Mouse (Mus musculus): Measurements from ENCODE around the gene Tpi1. TPM values are rescaled to one million over a fixed set of nuclear protein-coding genes. Genes with fewer than 3 reads are reported as not detected.

Tpi1 gene
- total RNA-seq, 1 experiment, result 306 TPM

DNA sequence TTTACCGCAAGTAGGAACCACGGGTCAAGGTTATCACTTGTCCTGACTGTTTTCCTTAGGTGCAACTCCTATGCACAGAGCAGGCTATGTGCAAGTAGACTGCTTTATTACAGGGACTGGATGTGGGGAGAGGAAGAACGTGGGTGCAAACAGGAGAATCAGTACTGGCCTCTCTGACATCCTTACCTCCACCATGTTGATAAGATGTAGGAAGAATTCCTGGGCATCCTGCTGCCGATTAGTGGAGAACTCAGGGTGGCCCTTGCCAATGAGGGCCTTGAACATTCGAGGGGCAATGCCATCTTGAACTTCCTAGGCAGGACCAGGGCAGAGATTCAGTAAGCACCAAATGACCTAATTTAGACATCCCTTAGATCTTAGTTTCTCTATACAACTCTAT is 6.8 kb upstream of the Tpi1 start:
- TF ChIP-seq MAFK (IDR thresholded peaks at IDR 0.05; ENCODE audit: insufficient read depth, low read depth, low read length), result no peak
- TF ChIP-seq ZC3H11A (IDR thresholded peaks at IDR 0.05; ENCODE audit: borderline replicate concordance, low read depth, low read length), result no peak
- no peak for TF ChIP-seq ZNF384 (IDR thresholded peaks at IDR 0.05; ENCODE audit: low read depth, low read length)
- TF ChIP-seq HCFC1 (IDR thresholded peaks at IDR 0.05; ENCODE audit: borderline replicate concordance, insufficient read depth, low read length), result no peak
- TF ChIP-seq CHD2 (IDR thresholded peaks at IDR 0.05; ENCODE audit: low read depth, low read length), result no peak
- Histone ChIP-seq H3K9me3 (ENCODE audit: control insufficient read depth, insufficient read depth, low read depth, low read length) (no peaks in the 10 kb centered on the region), H3K36me3 (ENCODE audit: control insufficient read depth, insufficient read depth, low read length, poor library complexity, severe bottlenecking) (peaks cover 79% of the 10 kb centered on the region), H3K4me1 (ENCODE audit: control insufficient read depth in 2 of 2, insufficient read depth in 2 of 2, low read length in 2 of 2, poor library complexity in 1 of 2) (no peaks in the 10 kb centered on the region), H3K27ac (ENCODE audit: insufficient read depth, low read depth, low read length, poor library complexity, severe bottlenecking) (no peak overlapping the region), H3K9ac (ENCODE audit: insufficient read depth, low read depth, low read length, poor library complexity, severe bottlenecking) (no peak overlapping the region), H3K4me3 (ENCODE audit: insufficient read depth in 1 of 2, low read depth in 1 of 2, low read length in 2 of 2, poor library complexity in 1 of 2, severe bottlenecking in 1 of 2) (no peak overlapping the region)
- DNase-seq (ENCODE audit: low read depth, low spot score), result no peak
- in situ Hi-C loops (cut with MboI; ENCODE audit: low sequenced_read_pairs in 2 of 2, unreplicated experiment in 2 of 2), result no loop called here

- in situ Hi-C loops (cut with MboI; ENCODE audit: low sequenced_read_pairs in 2 of 2, unreplicated experiment in 2 of 2), result no loop called here
- no peak for DNase-seq (ENCODE audit: low read depth, low spot score)
- no peak for TF ChIP-seq ZNF384 (IDR thresholded peaks at IDR 0.05; ENCODE audit: low read depth, low read length)
- TF ChIP-seq MAFK (IDR thresholded peaks at IDR 0.05; ENCODE audit: insufficient read depth, low read depth, low read length), result no peak
- no peak for TF ChIP-seq HCFC1 (IDR thresholded peaks at IDR 0.05; ENCODE audit: borderline replicate concordance, insufficient read depth, low read length)
- TF ChIP-seq ZC3H11A (IDR thresholded peaks at IDR 0.05; ENCODE audit: borderline replicate concordance, low read depth, low read length), result no peak
- no peak for TF ChIP-seq CHD2 (IDR thresholded peaks at IDR 0.05; ENCODE audit: low read depth, low read length)
- H3K9ac ChIP-seq (ENCODE audit: insufficient read depth, low read depth, low read length, poor library complexity, severe bottlenecking), result no peak overlapping the region
- peaks cover 61% of the 10 kb centered on the region for H3K36me3 ChIP-seq (ENCODE audit: control insufficient read depth, insufficient read depth, low read length, poor library complexity, severe bottlenecking)
- peaks cover 0 to 7% of the 10 kb centered on the region in 2 experiments; a peak in 1 of 4 replicates for H3K4me1 ChIP-seq (ENCODE audit: control insufficient read depth in 2 of 2, insufficient read depth in 2 of 2, low read length in 2 of 2, poor library complexity in 1 of 2)
- no peaks in the 10 kb centered on the region for H3K9me3 ChIP-seq (ENCODE audit: control insufficient read depth, insufficient read depth, low read depth, low read length)
- H3K4me3 ChIP-seq (ENCODE audit: insufficient read depth in 1 of 2, low read depth in 1 of 2, low read length in 2 of 2, poor library complexity in 1 of 2, severe bottlenecking in 1 of 2), result no peak overlapping the region
- H3K27ac ChIP-seq (ENCODE audit: insufficient read depth, low read depth, low read length, poor library complexity, severe bottlenecking), result no peak overlapping the region
Observed at GRCm38 (mm10) chr6:124817971-124818370, 3.9 kb upstream of the Tpi1 start.

GRCm38 (mm10) chr6:124817563-124817962 is 3.5 kb upstream of the Tpi1 start:
- Histone ChIP-seq H3K4me1 (ENCODE audit: control insufficient read depth in 2 of 2, insufficient read depth in 2 of 2, low read length in 2 of 2, poor library complexity in 1 of 2) (peaks cover 0 to 8% of the 10 kb centered on the region in 2 experiments; a peak in 1 of 4 replicates), H3K36me3 (ENCODE audit: control insufficient read depth, insufficient read depth, low read length, poor library complexity, severe bottlenecking) (peaks cover 61% of the 10 kb centered on the region), H3K9ac (ENCODE audit: insufficient read depth, low read depth, low read length, poor library complexity, severe bottlenecking) (no peak overlapping the region), H3K9me3 (ENCODE audit: control insufficient read depth, insufficient read depth, low read depth, low read length) (no peaks in the 10 kb centered on the region), H3K4me3 (ENCODE audit: insufficient read depth in 1 of 2, low read depth in 1 of 2, low read length in 2 of 2, poor library complexity in 1 of 2, severe bottlenecking in 1 of 2) (no peak overlapping the region), H3K27ac (ENCODE audit: insufficient read depth, low read depth, low read length, poor library complexity, severe bottlenecking) (no peak overlapping the region)
- no peak for DNase-seq (ENCODE audit: low read depth, low spot score)
- TF ChIP-seq ZNF384 (IDR thresholded peaks at IDR 0.05; ENCODE audit: low read depth, low read length), result no peak
- in situ Hi-C loops (cut with MboI; ENCODE audit: low sequenced_read_pairs in 2 of 2, unreplicated experiment in 2 of 2), result no loop called here

GRCm38 (mm10) chr6:124817125-124817524 is 3.0 kb upstream of the Tpi1 start:
- H3K36me3 ChIP-seq (ENCODE audit: control insufficient read depth, insufficient read depth, low read length, poor library complexity, severe bottlenecking), result peaks cover 61% of the 10 kb centered on the region

GRCm38 (mm10) chr6:124816611-124817010 is 2.5 kb upstream of the Tpi1 start:
- in situ Hi-C loops (cut with MboI; ENCODE audit: low sequenced_read_pairs in 2 of 2, unreplicated experiment in 2 of 2), result no loop called here
- TF ChIP-seq MAFK (IDR thresholded peaks at IDR 0.05; ENCODE audit: insufficient read depth, low read depth, low read length), result no peak
- TF ChIP-seq ZNF384 (IDR thresholded peaks at IDR 0.05; ENCODE audit: low read depth, low read length), result no peak
- no peak for TF ChIP-seq CHD2 (IDR thresholded peaks at IDR 0.05; ENCODE audit: low read depth, low read length)
- TF ChIP-seq HCFC1 (IDR thresholded peaks at IDR 0.05; ENCODE audit: borderline replicate concordance, insufficient read depth, low read length), result no peak

More at GRCm38 (mm10) chr6:124817125-124817524, 3.0 kb upstream of the Tpi1 start:
- Histone ChIP-seq H3K27ac (ENCODE audit: insufficient read depth, low read depth, low read length, poor library complexity, severe bottlenecking) (no peak overlapping the region), H3K4me1 (ENCODE audit: control insufficient read depth in 2 of 2, insufficient read depth in 2 of 2, low read length in 2 of 2, poor library complexity in 1 of 2) (peaks cover 0 to 12% of the 10 kb centered on the region in 2 experiments; a peak in 1 of 4 replicates), H3K9me3 (ENCODE audit: control insufficient read depth, insufficient read depth, low read depth, low read length) (no peaks in the 10 kb centered on the region), H3K4me3 (ENCODE audit: insufficient read depth in 1 of 2, low read depth in 1 of 2, low read length in 2 of 2, poor library complexity in 1 of 2, severe bottlenecking in 1 of 2) (no peak overlapping the region), H3K9ac (ENCODE audit: insufficient read depth, low read depth, low read length, poor library complexity, severe bottlenecking) (no peak overlapping the region)
- in situ Hi-C loops (cut with MboI; ENCODE audit: low sequenced_read_pairs in 2 of 2, unreplicated experiment in 2 of 2), result no loop called here
- no peak for DNase-seq (ENCODE audit: low read depth, low spot score)
- no peak for TF ChIP-seq ZNF384 (IDR thresholded peaks at IDR 0.05; ENCODE audit: low read depth, low read length)
- no peak for TF ChIP-seq HCFC1 (IDR thresholded peaks at IDR 0.05; ENCODE audit: borderline replicate concordance, insufficient read depth, low read length)
- TF ChIP-seq MAFK (IDR thresholded peaks at IDR 0.05; ENCODE audit: insufficient read depth, low read depth, low read length), result no peak
- no peak for TF ChIP-seq ZC3H11A (IDR thresholded peaks at IDR 0.05; ENCODE audit: borderline replicate concordance, low read depth, low read length)
- TF ChIP-seq CHD2 (IDR thresholded peaks at IDR 0.05; ENCODE audit: low read depth, low read length), result no peak

More at GRCm38 (mm10) chr6:124816611-124817010, 2.5 kb upstream of the Tpi1 start:
- Histone ChIP-seq H3K36me3 (ENCODE audit: control insufficient read depth, insufficient read depth, low read length, poor library complexity, severe bottlenecking) (peaks cover 61% of the 10 kb centered on the region), H3K9ac (ENCODE audit: insufficient read depth, low read depth, low read length, poor library complexity, severe bottlenecking) (no peak overlapping the region), H3K27ac (ENCODE audit: insufficient read depth, low read depth, low read length, poor library complexity, severe bottlenecking) (no peak overlapping the region), H3K4me3 (ENCODE audit: insufficient read depth in 1 of 2, low read depth in 1 of 2, low read length in 2 of 2, poor library complexity in 1 of 2, severe bottlenecking in 1 of 2) (no peak overlapping the region), H3K4me1 (ENCODE audit: control insufficient read depth in 2 of 2, insufficient read depth in 2 of 2, low read length in 2 of 2, poor library complexity in 1 of 2) (peaks cover 0 to 13% of the 10 kb centered on the region in 2 experiments; a peak in 1 of 4 replicates), H3K9me3 (ENCODE audit: control insufficient read depth, insufficient read depth, low read depth, low read length) (no peaks in the 10 kb centered on the region)
- DNase-seq (ENCODE audit: low read depth, low spot score), result no peak
